Mouse (Mus musculus) testis, adult 2 months (tissue): ENCODE results near the gene Xrcc6.

Experiments used
- CTCF ChIP-seq: fragments of 200-500 bp; IDR thresholded peaks from 2 replicates; pipeline ENCODE4 v1.5.1; 2012; ENCODE audit warnings: low read depth, mild to moderate bottlenecking, inconsistent platforms, low read length, moderate library complexity; ENCODE audit not compliant: control insufficient read depth, insufficient read depth, insufficient replicate concordance
- POLR2A ChIP-seq: fragments of 200-500 bp; IDR thresholded peaks from 2 replicates; pipeline ENCODE4 v1.6.1; 2012; ENCODE audit warnings: low read depth, mild to moderate bottlenecking, inconsistent platforms, low read length, moderate library complexity; ENCODE audit not compliant: control insufficient read depth

DNA sequence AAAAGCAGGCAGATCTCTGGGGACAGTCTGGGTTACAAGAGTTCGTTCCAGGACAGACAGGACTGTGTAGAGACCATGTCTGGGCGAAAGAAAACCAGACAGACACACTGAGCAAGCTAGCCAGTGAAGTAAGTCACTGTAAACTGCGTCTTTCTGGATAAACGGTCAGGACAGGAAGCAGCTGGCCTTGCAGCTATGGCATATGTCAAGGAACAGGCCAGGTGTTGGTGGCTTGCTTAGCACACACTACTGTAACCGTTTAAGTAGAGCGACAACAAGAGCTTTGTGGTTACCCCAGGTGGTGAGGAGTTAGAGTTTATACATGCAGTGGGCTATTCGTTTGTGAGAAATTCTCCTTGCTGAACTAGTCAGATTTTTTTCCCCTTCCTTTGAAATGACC, 40.1 kb downstream of the Xrcc6 start:
- TF ChIP-seq POLR2A = no peak
- no peak for TF ChIP-seq CTCF
